Mouse (Mus musculus) thymus, postnatal 36 days (tissue): Measurements from ENCODE around the gene Apol9a.

Source experiments
- DNase-seq, 2 experiments: peaks; one replicate each; pipeline ENCODE4 v3.0.0; 2022; ENCODE audit warnings: mixed read lengths in 2 of 2

The Apol9a gene

GRCm38 (mm10) chr15:77376920-77377319 lies 34.0 kb downstream of the Apol9a start:
- DNase-seq, result no peak

GRCm38 (mm10) chr15:77370588-77370987 lies 40.3 kb downstream of the Apol9a start:
- no peak for DNase-seq

- no peak for DNase-seq
Observed at GRCm38 (mm10) chr15:77369981-77370380, 41.0 kb downstream of the Apol9a start.

DNA sequence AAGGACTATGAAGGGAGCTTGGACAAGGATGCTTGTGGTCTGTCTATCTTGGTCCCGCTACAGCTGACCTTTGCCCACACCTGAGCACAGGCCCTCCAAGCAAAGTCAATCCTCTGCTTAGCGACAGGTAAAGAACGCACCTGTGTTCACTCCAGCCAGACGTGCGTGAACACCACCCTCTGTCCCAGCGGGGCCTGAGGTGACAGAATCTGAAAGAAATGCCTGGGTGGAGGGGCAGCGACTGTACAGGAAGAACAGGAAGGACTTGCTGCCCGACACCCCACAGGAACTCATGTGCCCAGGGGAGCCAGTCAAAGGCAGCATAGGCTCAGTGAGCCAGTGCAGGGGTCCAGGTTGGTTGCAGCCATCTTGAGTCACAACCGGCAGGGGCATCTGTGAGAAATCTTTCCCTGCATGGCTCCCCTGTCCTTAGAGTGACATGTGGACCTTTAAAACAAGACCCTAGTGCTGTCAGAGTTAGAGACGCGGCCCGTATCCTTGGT lies 42.1 kb downstream of the Apol9a start:
- DNase-seq, result no peak

DNA sequence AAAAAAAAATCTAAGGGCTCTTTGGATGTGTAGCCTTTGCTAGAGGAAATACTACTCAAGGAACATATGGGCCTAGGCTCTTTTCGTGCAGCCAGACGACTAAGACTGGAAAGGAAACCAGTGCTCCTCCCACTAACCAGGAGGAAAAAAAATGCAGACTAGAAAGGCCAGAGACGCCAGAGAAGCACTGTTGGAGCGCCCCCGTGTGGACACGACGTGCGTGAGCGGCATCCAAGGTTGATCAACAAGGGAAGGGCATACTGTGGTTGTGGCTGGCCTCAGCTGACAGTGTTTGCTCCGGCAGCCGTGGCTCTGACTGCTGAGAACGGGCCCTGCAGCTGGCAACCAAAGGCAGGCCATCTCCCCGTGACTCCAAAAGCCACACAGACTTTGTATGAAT lies 42.8 kb downstream of the Apol9a start:
- DNase-seq, result peak; percentile 83 to 86

GRCm38 (mm10) chr15:77367504-77367903 lies 43.4 kb downstream of the Apol9a start:
- no peak for DNase-seq

- DNase-seq, result peak; percentile 33 to 55
Observed at GRCm38 (mm10) chr15:77366706-77367484, 44.0 kb downstream of the Apol9a start.

DNA sequence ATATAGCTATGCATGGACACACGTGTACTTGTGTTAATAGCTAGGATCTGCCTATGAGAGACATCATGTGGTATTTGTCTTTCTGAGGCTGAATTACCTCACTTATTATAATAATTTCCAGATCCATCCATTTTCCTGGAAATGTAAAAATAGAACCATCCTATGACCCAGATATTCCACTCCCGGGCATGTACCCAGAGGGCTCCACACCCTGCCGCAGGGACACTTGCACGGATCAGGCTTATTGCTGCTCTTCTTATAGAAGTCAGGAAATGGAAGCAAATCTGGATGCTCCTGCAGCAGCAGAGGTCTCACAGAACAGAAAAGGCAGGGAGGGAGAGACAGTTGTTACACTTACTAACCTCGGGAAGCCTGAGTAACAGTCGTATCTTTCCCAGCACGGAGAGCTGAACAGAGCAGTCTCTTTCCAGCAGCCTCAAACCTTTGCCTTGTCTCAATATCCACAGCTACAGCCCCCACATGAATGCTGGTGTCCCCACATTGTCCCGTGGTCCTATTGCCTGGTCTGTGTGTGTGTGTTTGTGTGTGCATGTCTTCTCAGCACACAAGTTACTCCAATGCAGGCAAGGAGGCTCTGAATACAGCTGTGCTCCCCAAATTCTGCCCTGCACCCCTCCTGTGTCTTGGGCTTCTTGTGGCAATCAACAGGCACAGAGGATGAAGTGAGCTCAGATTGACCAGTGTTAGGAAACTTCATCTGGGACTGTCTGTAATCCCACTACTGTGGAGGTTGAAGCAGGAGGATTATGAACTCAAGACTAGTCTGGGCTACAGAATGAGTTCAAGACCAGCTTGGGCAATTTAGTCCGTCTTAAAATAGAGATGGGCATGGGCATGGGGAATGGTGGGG lies 45.0 kb downstream of the Apol9a start:
- no peak for DNase-seq

DNA sequence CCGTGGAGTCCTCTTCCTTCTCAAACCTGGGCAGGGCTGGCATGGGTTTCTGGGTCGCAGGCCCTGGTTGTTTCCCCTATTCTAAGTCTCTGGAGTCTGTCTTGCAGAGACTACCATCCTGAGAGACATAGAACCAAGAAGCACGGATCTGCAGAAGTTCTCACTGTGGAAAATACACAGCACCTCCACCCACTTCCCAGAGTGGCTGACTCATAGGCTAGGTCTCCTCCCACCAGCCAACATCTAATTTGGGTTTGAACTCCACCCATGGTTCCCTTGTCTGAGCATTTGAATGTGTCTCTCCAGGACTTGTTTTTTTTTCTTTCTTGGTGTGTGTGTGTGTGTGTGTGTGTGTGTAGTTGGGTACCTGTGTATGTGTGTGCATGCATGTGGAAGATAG lies 46.9 kb downstream of the Apol9a start:
- DNase-seq, result no peak

GRCm38 (mm10) chr15:77363578-77363977 lies 47.4 kb downstream of the Apol9a start:
- DNase-seq, result no peak

- no peak for DNase-seq
Observed at GRCm38 (mm10) chr15:77362952-77363351, 48.0 kb downstream of the Apol9a start.

GRCm38 (mm10) chr15:77359905-77360304 lies 51.0 kb downstream of the Apol9a start:
- no peak for DNase-seq

- no peak for DNase-seq
Observed at GRCm38 (mm10) chr15:77359486-77359885, 51.4 kb downstream of the Apol9a start.

GRCm38 (mm10) chr15:77359084-77359483 lies 51.9 kb downstream of the Apol9a start:
- DNase-seq, result no peak

GRCm38 (mm10) chr15:77358320-77359040 lies 52.5 kb downstream of the Apol9a start:
- DNase-seq, result peak; percentile 51 to 54

- no peak for DNase-seq
Observed at GRCm38 (mm10) chr15:77356248-77356810, 54.6 kb downstream of the Apol9a start.

GRCm38 (mm10) chr15:77354848-77355551 lies 55.9 kb downstream of the Apol9a start:
- no peak for DNase-seq

- no peak for DNase-seq
Observed at GRCm38 (mm10) chr15:77354496-77354847, 56.5 kb downstream of the Apol9a start.
